Mouse (Mus musculus) left cerebral cortex, adult 8-10 months (tissue): ENCODE results near the gene Zfp276. TPM values are rescaled to one million over a fixed set of nuclear protein-coding genes. Genes with fewer than 3 reads are reported as not detected.
"Not testable (repeated sequence)": the region's sequence is repeated elsewhere in the genome, so short reads cannot be mapped to it uniquely, and the experiment has no call there.

Experiments used
- DNase-seq, 2 experiments: peaks; one replicate each; pipeline ENCODE4 v3.0.0; 2022; ENCODE audit warnings: low spot score in 2 of 2
- total RNA-seq, 4 experiments: library from RNA; stranded (reverse); gene quantifications; 2 replicates each; pipeline ENCODE4 v1.2.4; 2022

Gene Zfp276
- total RNA-seq, 4 experiments from 2014 or later = 20.0 to 25.7 (median 23.2) TPM

GRCm38 (mm10) chr8:123244382-123244781, 9.6 kb upstream of the Zfp276 start:
- DNase-seq = no peak

DNA sequence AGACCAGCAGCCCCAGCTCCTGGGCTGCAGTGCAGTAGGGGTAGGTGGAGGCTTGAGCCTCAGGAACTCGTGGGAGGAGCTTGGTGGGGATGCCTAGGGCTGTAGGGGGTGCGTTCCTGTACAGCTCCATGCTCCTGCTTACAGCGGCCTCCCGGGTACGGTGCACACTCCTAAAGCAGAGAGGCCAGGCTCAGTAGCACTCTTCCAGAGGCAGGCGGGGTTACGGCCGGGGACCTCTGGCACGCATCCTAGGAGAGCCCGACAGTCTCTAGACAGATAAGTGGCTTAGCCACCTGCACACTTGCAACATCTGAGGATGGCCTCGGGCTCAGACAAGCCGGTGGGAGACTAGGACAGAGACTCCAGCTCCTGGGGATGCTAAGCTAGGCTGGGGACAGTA, 8.5 kb upstream of the Zfp276 start:
- no peak for DNase-seq

DNA sequence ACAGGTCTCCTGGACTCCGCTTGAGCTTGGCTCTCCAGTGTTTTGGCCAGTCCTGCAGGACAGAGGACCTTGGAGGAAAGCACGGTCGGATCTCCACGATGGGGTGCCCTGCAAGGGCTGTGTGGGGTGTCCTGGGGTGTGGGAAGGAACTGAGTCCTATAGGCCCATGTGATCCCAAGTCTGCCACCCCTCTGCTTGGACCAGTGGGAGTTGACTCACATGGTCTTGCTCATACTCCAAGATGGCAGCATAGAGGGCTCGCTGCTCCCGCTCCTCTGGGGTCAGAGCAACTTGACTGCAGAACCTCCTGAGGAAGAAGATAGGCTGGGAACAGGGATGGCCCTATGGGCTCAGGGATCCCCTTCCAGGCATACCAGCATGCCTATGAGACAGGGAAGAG, 6.2 kb upstream of the Zfp276 start:
- no peak for DNase-seq

DNA sequence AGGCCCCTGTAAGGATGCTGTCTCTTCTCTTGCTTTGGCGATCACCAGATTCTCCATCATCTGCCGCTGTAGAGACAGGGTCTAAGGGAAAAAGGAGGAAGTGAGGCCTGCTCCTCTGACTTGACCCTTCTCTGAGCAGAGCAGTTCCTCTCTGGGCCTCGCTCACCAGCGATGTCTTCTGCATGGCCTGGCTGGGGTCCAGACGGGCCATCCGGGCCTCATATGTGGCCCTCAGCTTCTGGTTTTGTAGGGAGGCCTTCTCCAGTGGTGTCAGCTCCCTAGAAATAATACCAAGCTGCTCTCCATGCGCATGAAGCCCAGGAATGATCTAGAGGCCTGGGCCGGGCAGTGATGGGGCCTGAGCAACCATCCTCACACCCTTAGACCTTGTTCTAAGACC, 5.4 kb upstream of the Zfp276 start:
- DNase-seq = no peak

GRCm38 (mm10) chr8:123250940-123251339, 3.1 kb upstream of the Zfp276 start:
- DNase-seq = no peak

DNA sequence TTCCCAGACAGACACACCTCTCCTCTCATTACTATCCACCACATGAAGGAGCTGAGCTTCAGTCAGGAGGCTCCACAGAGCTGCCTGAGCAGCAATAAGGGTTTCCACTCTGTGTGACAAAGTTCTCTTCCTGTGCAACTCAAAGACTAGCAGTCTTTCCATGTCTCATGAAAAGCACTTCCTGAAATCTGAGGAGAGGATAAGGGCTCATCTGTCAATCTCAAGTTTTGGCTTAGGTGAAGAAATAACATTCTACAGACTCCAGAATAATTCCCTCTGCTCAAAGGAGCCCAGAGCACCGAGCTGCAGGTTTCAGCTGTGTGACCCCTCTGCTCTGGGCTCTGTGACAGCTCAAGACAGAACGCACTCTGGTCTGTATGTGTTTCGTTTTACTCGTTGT, 1.1 kb upstream of the Zfp276 start:
- no peak for DNase-seq

DNA sequence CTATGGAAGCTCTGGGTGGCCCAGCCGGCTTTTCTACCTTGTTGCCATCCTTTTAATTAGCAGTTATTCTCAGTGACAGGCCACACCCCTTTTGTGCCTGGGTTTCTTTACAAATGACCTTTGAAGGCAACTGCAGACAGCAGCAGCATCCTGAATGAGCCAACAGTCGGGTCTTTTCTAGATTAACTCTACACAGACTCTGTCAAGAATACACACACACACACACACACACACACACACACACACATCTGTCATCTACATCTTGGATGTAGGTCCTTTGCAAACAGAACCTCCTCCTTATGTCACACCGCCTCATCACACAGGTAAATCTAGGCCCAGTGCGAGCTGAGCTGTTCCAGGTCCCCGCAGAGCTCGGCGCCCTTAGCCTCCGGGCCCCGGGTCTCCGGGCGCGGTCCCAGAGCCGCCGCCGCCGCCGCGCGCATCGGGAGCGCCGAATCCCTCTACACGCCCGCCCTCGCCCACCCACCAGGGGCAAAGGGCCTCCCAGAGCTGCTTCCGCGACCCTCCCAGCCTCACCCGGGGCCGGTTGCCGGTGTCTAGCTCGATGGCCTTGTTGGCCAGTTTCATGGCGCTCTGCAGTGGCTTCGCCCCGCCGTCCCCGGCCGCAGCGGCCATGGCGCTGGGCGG, 420 bp upstream of the Zfp276 start:
- no peak for DNase-seq

DNA sequence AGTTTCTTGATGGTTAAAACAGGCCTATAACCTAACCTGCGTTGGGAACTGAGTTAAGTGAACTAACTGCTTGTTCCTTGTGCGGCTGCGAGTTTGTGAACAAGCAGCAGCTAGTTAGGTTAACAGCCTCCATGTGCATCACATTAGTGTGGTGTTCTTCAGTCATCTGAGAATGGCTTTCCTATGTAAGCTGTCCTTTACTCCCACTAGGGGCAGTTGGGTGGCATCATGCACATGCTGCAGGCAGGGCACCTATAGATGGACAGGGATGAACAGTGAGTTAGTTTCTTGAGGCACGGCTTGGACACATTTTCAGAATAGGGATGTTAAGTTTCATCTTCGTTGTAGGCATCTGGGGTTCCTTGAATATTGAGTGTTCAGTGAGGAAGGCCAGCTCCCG, 1.2 kb downstream of the Zfp276 start:
- DNase-seq = no peak

DNA sequence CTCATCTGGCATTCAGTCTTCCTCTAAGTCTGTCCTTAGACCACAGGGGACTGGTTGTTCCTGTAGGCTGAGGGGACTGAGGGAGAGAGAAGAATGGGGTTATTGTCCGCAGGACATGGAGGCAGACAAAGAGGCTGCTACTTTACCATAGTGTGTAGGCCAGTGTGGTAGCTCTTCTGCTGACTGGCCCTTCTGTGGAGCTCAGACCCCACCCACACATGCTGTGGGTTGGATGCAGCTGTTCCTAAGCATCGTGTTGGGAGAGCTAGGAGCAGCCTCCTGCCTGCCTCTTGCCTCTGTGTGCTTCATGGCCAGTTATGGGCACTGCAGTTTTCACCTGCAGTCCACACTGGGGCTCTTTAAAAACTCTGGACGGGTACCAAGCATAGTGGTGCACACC, 3.1 kb downstream of the Zfp276 start:
- DNase-seq = peak; percentile 24 to 81

- DNase-seq = not testable (repeated sequence)
Measured at GRCm38 (mm10) chr8:123257593-123257992, 3.6 kb downstream of the Zfp276 start.

DNA sequence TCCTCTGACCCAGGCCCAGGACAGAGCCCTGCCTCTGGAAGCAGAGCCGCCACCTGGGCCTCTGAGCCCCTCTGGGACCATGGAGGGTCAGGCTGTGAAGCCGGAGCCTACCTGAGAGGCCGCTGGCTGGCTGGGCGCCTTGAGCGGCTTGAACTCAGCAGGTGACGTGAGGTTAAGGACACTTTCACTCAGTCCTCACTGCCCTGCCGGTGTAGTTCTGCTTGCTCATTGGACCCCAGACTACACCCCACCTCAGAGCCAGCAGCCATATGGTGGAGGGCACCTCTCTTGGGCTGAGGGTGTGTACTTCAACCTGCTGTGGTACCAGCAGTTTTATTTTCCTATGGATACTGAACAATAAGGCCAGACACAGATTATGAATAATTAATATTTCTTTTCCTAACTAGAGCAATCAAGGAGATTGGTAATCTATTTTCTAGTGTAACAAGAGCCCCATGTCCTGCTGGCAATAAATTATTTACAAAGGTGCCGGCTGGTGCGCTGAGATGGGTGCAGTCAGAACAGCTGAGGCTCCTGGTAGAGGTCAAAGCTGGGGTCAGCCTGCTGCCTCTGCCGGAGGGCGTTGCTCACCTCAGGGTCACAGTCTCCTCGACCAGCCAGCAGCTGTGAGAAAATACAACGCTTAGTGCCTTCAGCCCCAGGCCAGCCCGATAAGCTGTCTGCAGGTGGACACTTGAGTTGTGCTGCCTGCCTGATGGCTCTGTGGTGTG, 14.1 kb downstream of the Zfp276 start:
- no peak for DNase-seq

DNA sequence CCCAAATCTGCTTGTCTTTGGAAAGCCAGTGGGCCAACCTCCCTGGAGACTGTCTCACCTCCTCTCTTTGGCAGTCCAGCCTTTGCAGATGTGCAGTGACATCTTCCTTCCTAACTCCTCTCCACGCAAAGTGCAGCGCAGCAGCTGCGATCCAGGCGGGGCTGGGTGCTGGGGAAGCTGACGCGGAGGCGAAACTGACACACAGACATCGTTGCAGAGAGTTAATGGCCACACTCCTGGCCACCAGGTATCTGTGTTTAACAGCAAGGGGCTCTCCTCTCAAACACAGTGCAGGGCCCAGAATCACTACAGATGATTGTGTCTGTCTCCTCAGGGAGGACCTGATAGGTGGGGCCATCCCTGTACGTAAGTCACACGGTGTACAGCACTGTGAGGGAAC, 17.2 kb downstream of the Zfp276 start:
- DNase-seq = no peak

- DNase-seq = no peak
Measured at GRCm38 (mm10) chr8:123271901-123272300, 17.9 kb downstream of the Zfp276 start.

DNA sequence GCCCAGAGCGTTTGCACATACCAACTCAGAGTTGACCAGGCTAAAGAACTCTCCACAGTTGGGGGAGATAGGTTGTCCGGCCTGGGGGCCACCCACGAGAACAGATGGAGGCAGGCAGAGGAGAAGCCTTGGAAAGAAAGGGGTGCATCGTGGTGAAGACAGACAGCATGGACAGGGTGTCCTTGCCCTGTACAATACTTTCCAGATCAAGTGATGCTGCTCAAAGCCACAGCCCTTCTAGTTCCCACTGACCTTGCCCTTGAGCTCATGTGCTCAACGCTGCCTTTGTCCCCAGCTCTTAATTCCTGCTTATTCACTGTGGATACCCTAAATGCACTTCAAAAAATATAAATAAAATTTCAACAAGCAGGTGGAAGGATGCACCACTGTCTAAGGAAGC, 20.5 kb downstream of the Zfp276 start:
- no peak for DNase-seq

- DNase-seq = no peak
Measured at GRCm38 (mm10) chr8:123275096-123275495, 21.1 kb downstream of the Zfp276 start.

DNA sequence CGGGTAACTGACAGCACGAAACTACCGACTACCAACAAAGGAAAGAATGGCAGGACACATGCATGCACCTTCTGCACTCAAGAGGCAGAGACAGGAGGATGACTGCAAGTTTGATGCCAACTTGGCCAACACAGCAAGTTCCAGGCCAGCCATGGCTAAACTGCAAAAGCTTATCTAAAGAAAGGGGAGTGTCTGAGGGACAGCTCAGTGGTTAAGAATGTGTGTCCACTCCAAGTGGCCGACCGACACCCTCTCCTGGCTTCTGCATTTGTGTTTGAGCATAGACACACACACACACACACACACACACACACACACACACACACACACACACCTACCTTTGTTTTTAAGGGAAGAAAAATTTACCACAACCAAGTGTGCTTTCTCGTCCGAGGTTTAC, 24.4 kb downstream of the Zfp276 start:
- no peak for DNase-seq

GRCm38 (mm10) chr8:123279828-123280227, 25.8 kb downstream of the Zfp276 start:
- no peak for DNase-seq

- DNase-seq = no peak
Measured at GRCm38 (mm10) chr8:123280302-123281094, 26.5 kb downstream of the Zfp276 start.

GRCm38 (mm10) chr8:123282994-123283393, 29.0 kb downstream of the Zfp276 start:
- not testable (repeated sequence) for DNase-seq

GRCm38 (mm10) chr8:123283991-123284390, 30.0 kb downstream of the Zfp276 start:
- DNase-seq = no peak

GRCm38 (mm10) chr8:123284493-123284892, 30.5 kb downstream of the Zfp276 start:
- no peak for DNase-seq

GRCm38 (mm10) chr8:123287362-123287761, 33.4 kb downstream of the Zfp276 start:
- DNase-seq = no peak
